16 mouse cellular contexts compared by ENCODE assay signal in the genomic region with DNA sequence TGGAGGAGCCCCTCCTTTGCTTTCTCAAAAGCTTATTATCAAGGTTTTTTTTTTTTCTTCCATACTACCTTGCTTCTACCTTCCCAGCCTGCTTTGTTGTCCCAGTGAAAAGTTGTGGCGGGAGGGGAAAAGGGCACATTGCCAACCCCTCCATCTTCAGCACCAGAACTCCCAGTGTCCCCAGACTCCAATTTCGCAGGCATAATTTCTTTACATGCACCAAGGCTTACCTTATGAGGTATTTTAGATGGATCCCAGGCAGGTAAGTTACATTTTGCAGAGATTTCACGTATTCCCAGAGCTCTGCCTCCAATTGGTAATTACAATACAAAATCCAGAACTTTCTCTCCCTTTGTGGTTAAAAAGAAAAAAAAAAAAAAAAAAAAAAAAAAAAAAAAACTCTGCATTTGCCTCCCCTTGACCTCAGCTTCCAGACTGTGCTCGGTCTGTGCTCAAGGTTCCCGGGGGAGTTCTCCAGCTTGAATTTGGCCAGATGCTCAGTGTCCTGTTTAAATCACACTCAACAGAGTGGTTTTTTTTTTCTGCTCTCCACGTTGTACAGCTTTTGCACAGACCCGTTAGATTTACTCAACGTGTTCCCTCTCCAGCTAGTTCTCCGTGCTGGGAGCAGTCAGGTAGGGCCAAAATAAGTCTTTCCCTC. TPM values are rescaled to one million over a fixed set of nuclear protein-coding genes. Genes with fewer than 3 reads are reported as not detected.
DNase-seq lines count a peak whose midpoint lies in the region; ATAC-seq lines count a peak whose summit lies in the region.
"Had no signal": no experiment of that assay in that cellular context is flagged by ENCODE, and none has a peak within 500 bp of the region (broad histone marks: within the 10 kb centered on the region; RNA-seq: fewer than 3 reads in every experiment).

No protein-coding gene starts in this region.

- no peaks in the 10 kb centered on the region for H3K27me3 ChIP-seq in heart, embryonic 12.5 days (replicated peaks)
- no peaks in the 10 kb centered on the region for H3K27me3 ChIP-seq in embryonic facial prominence, embryonic 14.5 days (replicated peaks; ENCODE audit: control insufficient read depth, insufficient read depth, low read length)
- no peaks in the 10 kb centered on the region for H3K27me3 ChIP-seq in forebrain, embryonic 13.5 days
- H3K27me3 ChIP-seq in hindbrain, embryonic 13.5 days, result no peaks in the 10 kb centered on the region
- H3K27me3 ChIP-seq: neural tube, embryonic 13.5 days had no signal

- H3K9me3 ChIP-seq in heart, embryonic 12.5 days (replicated peaks), result no peaks in the 10 kb centered on the region
- no peaks in the 10 kb centered on the region for H3K9me3 ChIP-seq in embryonic facial prominence, embryonic 14.5 days (ENCODE audit: control insufficient read depth, low read length)
- no peaks in the 10 kb centered on the region for H3K9me3 ChIP-seq in forebrain, embryonic 13.5 days (replicated peaks)
- H3K9me3 ChIP-seq in hindbrain, embryonic 13.5 days, result no peaks in the 10 kb centered on the region
- H3K9me3 ChIP-seq: neural tube, embryonic 13.5 days had no signal

- no peaks in the 10 kb centered on the region for H3K36me3 ChIP-seq in heart, embryonic 12.5 days
- no peaks in the 10 kb centered on the region for H3K36me3 ChIP-seq in embryonic facial prominence, embryonic 14.5 days (ENCODE audit: control insufficient read depth, insufficient read depth, low read length)
- H3K36me3 ChIP-seq in forebrain, embryonic 13.5 days (ENCODE audit: poor library complexity, severe bottlenecking), result no peaks in the 10 kb centered on the region
- no peaks in the 10 kb centered on the region for H3K36me3 ChIP-seq in hindbrain, embryonic 13.5 days
- H3K36me3 ChIP-seq: neural tube, embryonic 13.5 days had no signal

- 44% methylated on average over 9 of the region's 9 CpGs for WGBS in heart, embryonic 12.5 days
- 40% methylated on average over 9 of the region's 9 CpGs for WGBS in embryonic facial prominence, embryonic 14.5 days
- 66% methylated on average over 9 of the region's 9 CpGs for WGBS in forebrain, embryonic 13.5 days
- WGBS in hindbrain, embryonic 13.5 days, result 71% methylated on average over 9 of the region's 9 CpGs

- DNase-seq in heart, postnatal 10 days, result peak; percentile 12 to 27
- peak; percentile 60 for DNase-seq in adipocyte (ENCODE audit: low spot score)
- DNase-seq in embryonic facial prominence, embryonic 14.5 days (ENCODE audit: low spot score), result peak; percentile 61
- DNase-seq in mesoderm, embryonic 11.5 days (ENCODE audit: low read depth, low spot score), result peak; percentile 41
- DNase-seq: cerebellum, postnatal 25 days; layer of hippocampus, postnatal 36 days; lung, postnatal 14 days; midbrain, embryonic 14.5 days; right cerebral cortex, postnatal 14 days had no signal

- no peak for ATAC-seq in heart, embryonic 12.5 days (ENCODE audit: insufficient number of reproducible peaks, low FRiP score)
- peak; percentile 57; the same call in 1 of the 2 replicates for ATAC-seq in embryonic facial prominence, embryonic 14.5 days (ENCODE audit: low read depth)
- no peak for ATAC-seq in forebrain, embryonic 13.5 days
- no peak for ATAC-seq in hindbrain, embryonic 13.5 days (ENCODE audit: low FRiP score)
- ATAC-seq: intestine, postnatal 0 days had no signal

- no peak overlapping the region for H3K4me2 ChIP-seq in heart, embryonic 12.5 days
- no peak overlapping the region for H3K4me2 ChIP-seq in embryonic facial prominence, embryonic 14.5 days (ENCODE audit: low read depth, low read length)
- H3K4me2 ChIP-seq in forebrain, embryonic 13.5 days, result no peak overlapping the region
- H3K4me2 ChIP-seq in hindbrain, embryonic 13.5 days, result no peak overlapping the region
- H3K4me2 ChIP-seq: liver, embryonic 11.5 days; neural tube, embryonic 13.5 days had no signal

- intact Hi-C loops in heart, postnatal 10 days (cut with DNase I), result no loop called here

- H3K9ac ChIP-seq in heart, embryonic 12.5 days, result no peak overlapping the region
- no peak overlapping the region for H3K9ac ChIP-seq in embryonic facial prominence, embryonic 14.5 days (ENCODE audit: low read depth, low read length)
- no peak overlapping the region for H3K9ac ChIP-seq in forebrain, embryonic 13.5 days
- H3K9ac ChIP-seq in hindbrain, embryonic 13.5 days, result no peak overlapping the region
- H3K9ac ChIP-seq: neural tube, embryonic 13.5 days had no signal

- H3K4me1 ChIP-seq in heart, embryonic 12.5 days (replicated peaks), result no peaks in the 10 kb centered on the region
- no peaks in the 10 kb centered on the region for H3K4me1 ChIP-seq in embryonic facial prominence, embryonic 14.5 days (ENCODE audit: control insufficient read depth, insufficient read depth, low read length)
- H3K4me1 ChIP-seq in forebrain, embryonic 13.5 days, result no peaks in the 10 kb centered on the region
- no peaks in the 10 kb centered on the region for H3K4me1 ChIP-seq in hindbrain, embryonic 13.5 days (replicated peaks)
- H3K4me1 ChIP-seq: neural tube, embryonic 13.5 days had no signal

- no peak overlapping the region for H3K4me3 ChIP-seq in heart, embryonic 12.5 days
- no peak overlapping the region for H3K4me3 ChIP-seq in embryonic facial prominence, embryonic 14.5 days (ENCODE audit: low read depth, low read length)
- no peak overlapping the region for H3K4me3 ChIP-seq in forebrain, embryonic 13.5 days
- H3K4me3 ChIP-seq in hindbrain, embryonic 13.5 days, result no peak overlapping the region
- H3K4me3 ChIP-seq: erythroblast, embryonic 14.5 days; neural tube, embryonic 13.5 days had no signal

- H3K27ac ChIP-seq in heart, embryonic 12.5 days (ENCODE audit: poor library complexity, severe bottlenecking), result no peak overlapping the region
- H3K27ac ChIP-seq in embryonic facial prominence, embryonic 14.5 days (replicated peaks; ENCODE audit: low read depth, low read length), result no peak overlapping the region
- no peak overlapping the region for H3K27ac ChIP-seq in forebrain, embryonic 13.5 days
- no peak overlapping the region for H3K27ac ChIP-seq in hindbrain, embryonic 13.5 days
- H3K27ac ChIP-seq: neural tube, embryonic 13.5 days had no signal

RNA-seq across cellular contexts. Expression of gene Amot, which starts 10.6 kb away (rescaled TPM):
- 1 to 10 TPM; 7.3 to 8.0 TPM for total RNA-seq in heart, postnatal 10 days (2021)
- polyA plus RNA-seq in heart, embryonic 12.5 days (2016; fragmentation: Nextera tagmentation; extraction: Ambion mirVana), result 12.2 and 13.5 TPM in 2 replicates
- polyA plus RNA-seq in embryonic facial prominence, embryonic 14.5 days (2014; fragmentation: Nextera tagmentation; extraction: Ambion mirVana), result 26.3 and 34.5 TPM in 2 replicates
- 11.1 and 13.2 TPM in 2 replicates for polyA plus RNA-seq in forebrain, embryonic 13.5 days (2015; fragmentation: Nextera tagmentation; extraction: Ambion mirVana)
- 11.7 and 12.0 TPM in 2 replicates for polyA plus RNA-seq in hindbrain, embryonic 13.5 days (2015; fragmentation: Nextera tagmentation; extraction: Ambion mirVana)
